Mouse (Mus musculus): ENCODE data around the gene Rhobtb1. TPM values are rescaled to one million over a fixed set of nuclear protein-coding genes. Genes with fewer than 3 reads are reported as not detected.

Gene Rhobtb1
- polyA plus RNA-seq, 1 experiment: 7.5 TPM

DNA sequence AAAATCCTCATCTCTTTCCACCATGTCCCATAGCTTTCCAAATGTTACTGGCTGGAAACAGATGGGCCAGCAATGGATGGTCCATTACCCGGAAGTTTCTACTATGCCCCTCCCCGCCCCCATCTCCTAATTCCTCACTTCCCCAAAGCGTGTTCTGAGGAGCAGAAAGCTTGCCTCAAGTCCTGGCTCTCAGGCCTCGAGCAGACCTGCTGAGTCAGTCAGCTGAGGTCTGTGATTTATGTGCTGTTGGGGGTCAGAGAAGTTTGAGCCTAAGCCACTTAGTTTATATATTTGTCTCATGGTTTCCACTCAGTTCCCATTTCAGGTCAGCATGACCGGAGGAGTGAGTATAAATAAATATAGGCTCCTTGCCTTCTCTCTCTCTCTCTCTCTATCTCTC lies 157.9 kb downstream of the Rhobtb1 start:
- no peaks in the 10 kb centered on the region for H3K79me2 ChIP-seq (ENCODE audit: control insufficient read depth, insufficient read depth)
- no peak overlapping the region for H3K4me2 ChIP-seq (ENCODE audit: low read depth)
- H3K36me3 ChIP-seq (ENCODE audit: control insufficient read depth, insufficient read depth): no peaks in the 10 kb centered on the region
- H3K4me3 ChIP-seq: no peak overlapping the region
- no peaks in the 10 kb centered on the region for H3K27me3 ChIP-seq (ENCODE audit: control insufficient read depth, insufficient read depth, insufficient read length)
- H3ac ChIP-seq (ENCODE audit: control insufficient read depth, insufficient read length): no peak overlapping the region
- no peak for TF ChIP-seq POLR2AphosphoS2 (IDR thresholded peaks at IDR 0.05; ENCODE audit: insufficient read length, low read depth)
- no peak for TF ChIP-seq USF1 (IDR thresholded peaks at IDR 0.05; ENCODE audit: low read depth)
- TF ChIP-seq CEBPB (IDR thresholded peaks at IDR 0.05; ENCODE audit: insufficient read depth, poor library complexity, severe bottlenecking): no peak
- no peak for TF ChIP-seq TCF12 (IDR thresholded peaks at IDR 0.05; ENCODE audit: insufficient read depth, poor library complexity, severe bottlenecking)
- TF ChIP-seq MYOD1 (IDR thresholded peaks at IDR 0.05; ENCODE audit: control insufficient read depth in 1 of 3, insufficient read length in 2 of 3, low read depth in 2 of 3): no peak
- no peak for TF ChIP-seq TCF3 (IDR thresholded peaks at IDR 0.05; ENCODE audit: insufficient read length, low read depth)
- no peak for TF ChIP-seq POLR2A (IDR thresholded peaks at IDR 0.05; ENCODE audit: insufficient read length, low read depth)
- no peak for TF ChIP-seq MYOG (IDR thresholded peaks at IDR 0.05; ENCODE audit: control insufficient read depth in 1 of 3, insufficient read depth in 1 of 3, insufficient read length in 2 of 3, low read depth in 2 of 3)
- no peak for TF ChIP-seq E2F4 (IDR thresholded peaks at IDR 0.05; ENCODE audit: insufficient read depth)
- TF ChIP-seq SRF (IDR thresholded peaks at IDR 0.05; ENCODE audit: control insufficient read depth, insufficient read length, low read depth): no peak
- no peak for TF ChIP-seq REST (IDR thresholded peaks at IDR 0.05; ENCODE audit: insufficient read depth, insufficient read length)
- TF ChIP-seq MAX (IDR thresholded peaks at IDR 0.05; ENCODE audit: low read depth): no peak

- Histone ChIP-seq H3K79me2 (ENCODE audit: control insufficient read depth, insufficient read depth) (no peaks in the 10 kb centered on the region), H3K4me3 (no peak overlapping the region), H3ac (ENCODE audit: control insufficient read depth, insufficient read length) (no peak overlapping the region), H3K4me2 (ENCODE audit: low read depth) (no peak overlapping the region), H3K27me3 (ENCODE audit: control insufficient read depth, insufficient read depth, insufficient read length) (no peaks in the 10 kb centered on the region), H3K36me3 (ENCODE audit: control insufficient read depth, insufficient read depth) (no peaks in the 10 kb centered on the region)
- no peak for TF ChIP-seq USF1 (IDR thresholded peaks at IDR 0.05; ENCODE audit: low read depth)
- no peak for TF ChIP-seq E2F4 (IDR thresholded peaks at IDR 0.05; ENCODE audit: insufficient read depth)
- TF ChIP-seq MAX (IDR thresholded peaks at IDR 0.05; ENCODE audit: low read depth): no peak
- TF ChIP-seq SRF (IDR thresholded peaks at IDR 0.05; ENCODE audit: control insufficient read depth, insufficient read length, low read depth): no peak
- TF ChIP-seq CEBPB (IDR thresholded peaks at IDR 0.05; ENCODE audit: insufficient read depth, poor library complexity, severe bottlenecking): no peak
- no peak for TF ChIP-seq MYOD1 (IDR thresholded peaks at IDR 0.05; ENCODE audit: control insufficient read depth in 1 of 3, insufficient read length in 2 of 3, low read depth in 2 of 3)
Observed at GRCm38 (mm10) chr10:69311867-69312266, 160.6 kb downstream of the Rhobtb1 start.

GRCm38 (mm10) chr10:69313944-69314343 lies 162.7 kb downstream of the Rhobtb1 start:
- Histone ChIP-seq H3K4me2 (ENCODE audit: low read depth) (no peak overlapping the region), H3K36me3 (ENCODE audit: control insufficient read depth, insufficient read depth) (no peaks in the 10 kb centered on the region), H3K79me2 (ENCODE audit: control insufficient read depth, insufficient read depth) (no peaks in the 10 kb centered on the region), H3K4me3 (no peak overlapping the region), H3ac (ENCODE audit: control insufficient read depth, insufficient read length) (no peak overlapping the region), H3K27me3 (ENCODE audit: control insufficient read depth, insufficient read depth, insufficient read length) (no peaks in the 10 kb centered on the region)
- TF ChIP-seq E2F4 (IDR thresholded peaks at IDR 0.05; ENCODE audit: insufficient read depth) (no peak), REST (IDR thresholded peaks at IDR 0.05; ENCODE audit: insufficient read depth, insufficient read length) (no peak), USF1 (IDR thresholded peaks at IDR 0.05; ENCODE audit: low read depth) (no peak), TCF12 (IDR thresholded peaks at IDR 0.05; ENCODE audit: insufficient read depth, poor library complexity, severe bottlenecking) (no peak), MYOG (IDR thresholded peaks at IDR 0.05; ENCODE audit: control insufficient read depth in 1 of 3, insufficient read depth in 1 of 3, insufficient read length in 2 of 3, low read depth in 2 of 3) (no peak), POLR2A (IDR thresholded peaks at IDR 0.05; ENCODE audit: insufficient read length, low read depth) (no peak), POLR2AphosphoS2 (IDR thresholded peaks at IDR 0.05; ENCODE audit: insufficient read length, low read depth) (no peak), TCF3 (IDR thresholded peaks at IDR 0.05; ENCODE audit: insufficient read length, low read depth) (no peak)

GRCm38 (mm10) chr10:69318514-69318913 lies 167.3 kb downstream of the Rhobtb1 start:
- no peak overlapping the region for H3K4me2 ChIP-seq (ENCODE audit: low read depth)
- H3K79me2 ChIP-seq (ENCODE audit: control insufficient read depth, insufficient read depth): no peaks in the 10 kb centered on the region
- H3K27me3 ChIP-seq (ENCODE audit: control insufficient read depth, insufficient read depth, insufficient read length): no peaks in the 10 kb centered on the region
- no peak overlapping the region for H3K4me3 ChIP-seq
- no peak for TF ChIP-seq TCF3 (IDR thresholded peaks at IDR 0.05; ENCODE audit: insufficient read length, low read depth)
- TF ChIP-seq E2F4 (IDR thresholded peaks at IDR 0.05; ENCODE audit: insufficient read depth): no peak
- TF ChIP-seq MAX (IDR thresholded peaks at IDR 0.05; ENCODE audit: low read depth): no peak
- TF ChIP-seq REST (IDR thresholded peaks at IDR 0.05; ENCODE audit: insufficient read depth, insufficient read length): no peak
- TF ChIP-seq TCF12 (IDR thresholded peaks at IDR 0.05; ENCODE audit: insufficient read depth, poor library complexity, severe bottlenecking): no peak
- TF ChIP-seq MYOG (IDR thresholded peaks at IDR 0.05; ENCODE audit: control insufficient read depth in 1 of 3, insufficient read depth in 1 of 3, insufficient read length in 2 of 3, low read depth in 2 of 3): no peak
- no peak for TF ChIP-seq SRF (IDR thresholded peaks at IDR 0.05; ENCODE audit: control insufficient read depth, insufficient read length, low read depth)
- TF ChIP-seq CEBPB (IDR thresholded peaks at IDR 0.05; ENCODE audit: insufficient read depth, poor library complexity, severe bottlenecking): no peak
- no peak for TF ChIP-seq POLR2AphosphoS2 (IDR thresholded peaks at IDR 0.05; ENCODE audit: insufficient read length, low read depth)
- no peak for TF ChIP-seq MYOD1 (IDR thresholded peaks at IDR 0.05; ENCODE audit: control insufficient read depth in 1 of 3, insufficient read length in 2 of 3, low read depth in 2 of 3)
- TF ChIP-seq USF1 (IDR thresholded peaks at IDR 0.05; ENCODE audit: low read depth): no peak
- no peak for TF ChIP-seq POLR2A (IDR thresholded peaks at IDR 0.05; ENCODE audit: insufficient read length, low read depth)
- no peak overlapping the region for H3ac ChIP-seq (ENCODE audit: control insufficient read depth, insufficient read length)
- H3K36me3 ChIP-seq (ENCODE audit: control insufficient read depth, insufficient read depth): no peaks in the 10 kb centered on the region
